In the genomic region with DNA sequence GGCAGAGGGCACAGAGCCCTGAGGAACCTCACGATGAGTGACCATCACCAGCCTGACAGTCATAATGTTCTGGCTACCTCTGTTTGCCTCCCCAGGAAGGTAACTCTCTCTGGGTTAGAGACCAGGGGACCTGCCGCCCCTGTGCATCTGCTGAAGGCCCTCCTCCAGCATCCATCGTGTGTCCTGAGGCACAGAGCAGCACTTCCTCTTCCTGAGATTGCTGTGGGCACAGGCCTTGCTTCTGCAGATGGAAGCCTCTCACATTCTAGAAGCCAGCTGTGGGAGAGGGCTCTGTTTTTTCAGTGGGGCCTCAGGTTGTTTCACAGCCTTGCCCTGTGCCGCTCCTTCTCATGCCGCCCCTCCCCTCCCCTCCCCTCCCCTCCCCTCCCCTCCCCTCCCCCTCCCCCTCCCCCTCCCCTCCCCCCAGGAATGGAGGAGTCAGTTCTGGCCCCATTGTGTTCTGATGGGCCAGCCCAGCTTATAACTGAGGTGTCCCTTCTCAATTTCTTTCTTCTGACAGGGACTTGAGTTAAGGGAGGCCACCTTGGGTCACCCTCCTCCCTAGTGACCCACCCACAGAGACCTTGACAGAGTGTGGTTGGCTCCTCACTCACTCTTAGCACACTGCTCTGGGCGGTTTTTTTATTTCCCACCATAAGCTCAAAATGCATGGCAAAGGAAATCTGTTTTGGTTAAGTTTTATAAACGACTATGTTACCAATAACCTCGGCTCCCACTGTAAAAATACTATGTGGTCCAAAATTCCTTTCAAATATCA, we compare ENCODE assay signal across 11 mouse cellular contexts.
A peak's percentile ranks its signal among the peaks of the same experiment; 100 is the strongest.
DNase-seq lines count a peak whose midpoint lies in the region; ATAC-seq and TF ChIP-seq lines count a peak whose summit lies in the region.
"Had no signal": no experiment of that assay in that cellular context is flagged by ENCODE, and none has a peak within 500 bp of the region (broad histone marks: within the 10 kb centered on the region; RNA-seq: fewer than 3 reads in every experiment).

No protein-coding gene starts in this region.

- H3K9me3 ChIP-seq in heart, embryonic 10.5 days, result no peaks in the 10 kb centered on the region
- H3K9me3 ChIP-seq in stomach, embryonic 15.5 days, result no peaks in the 10 kb centered on the region
- no peaks in the 10 kb centered on the region for H3K9me3 ChIP-seq in stomach, postnatal 0 days (ENCODE audit: control insufficient read depth, low read length)
- H3K9me3 ChIP-seq: embryonic facial prominence, embryonic 12.5 days; liver, embryonic 13.5 days had no signal

- peak; percentile 59 for DNase-seq in adrenal gland, adult 2 months
- DNase-seq in adrenal gland, adult 8-10 months, result no peak
- no peak for DNase-seq in heart, embryonic 10.5 days (ENCODE audit: low spot score)
- DNase-seq in heart, adult 8-10 months (ENCODE audit: low spot score), result no peak
- no peak for DNase-seq in stomach, postnatal 0 days (ENCODE audit: low spot score)
- DNase-seq in right cerebral cortex, postnatal 4 days, result no peak
- DNase-seq in lung, postnatal 4 days, result no peak
- DNase-seq: liver, embryonic 13.5 days had no signal

- 0 out of 2 replicates have a peak, but pooled peaks have one; percentile 39 for ATAC-seq in stomach, embryonic 15.5 days (ENCODE audit: insufficient read depth, low FRiP score, low read depth)
- ATAC-seq in stomach, postnatal 0 days (ENCODE audit: low FRiP score, low TSS enrichment), result no peak
- ATAC-seq: inflammation-experienced regulatory T-cells, adult 6 months had no signal

- no peak overlapping the region for H3K4me2 ChIP-seq in stomach, embryonic 15.5 days
- H3K4me2 ChIP-seq in stomach, postnatal 0 days (replicated peaks; ENCODE audit: low read depth), result no peak overlapping the region
- H3K4me2 ChIP-seq: embryonic facial prominence, embryonic 12.5 days; liver, embryonic 13.5 days had no signal

- no peak overlapping the region for H3K4me3 ChIP-seq in heart, embryonic 10.5 days
- no peak overlapping the region for H3K4me3 ChIP-seq in stomach, embryonic 15.5 days (replicated peaks)
- H3K4me3 ChIP-seq in stomach, postnatal 0 days (ENCODE audit: low read depth, low read length), result no peak overlapping the region
- H3K4me3 ChIP-seq: embryonic facial prominence, embryonic 12.5 days; liver, embryonic 13.5 days had no signal

- H3K27ac ChIP-seq in heart, embryonic 10.5 days, result peak overlapping the region; percentile 64
- H3K27ac ChIP-seq in stomach, embryonic 15.5 days, result no peak overlapping the region
- H3K27ac ChIP-seq in stomach, postnatal 0 days (replicated peaks), result no peak overlapping the region
- H3K27ac ChIP-seq: embryonic facial prominence, embryonic 12.5 days; liver, embryonic 13.5 days had no signal

- 62% methylated on average over 7 of the region's 8 CpGs for WGBS in heart, embryonic 10.5 days
- WGBS in stomach, embryonic 15.5 days, result 44% methylated on average over 7 of the region's 8 CpGs
- 56% methylated on average over 8 of the region's 8 CpGs for WGBS in stomach, postnatal 0 days

- no peak overlapping the region for H3K9ac ChIP-seq in stomach, embryonic 15.5 days
- H3K9ac ChIP-seq in stomach, postnatal 0 days (ENCODE audit: low read length), result no peak overlapping the region
- H3K9ac ChIP-seq: embryonic facial prominence, embryonic 12.5 days; liver, embryonic 13.5 days had no signal

- 0 out of 2 replicates have a peak, but pooled peaks cover under 1% of the 10 kb centered on the region for H3K36me3 ChIP-seq in heart, embryonic 10.5 days
- H3K36me3 ChIP-seq in stomach, embryonic 15.5 days, result no peaks in the 10 kb centered on the region
- H3K36me3 ChIP-seq in stomach, postnatal 0 days (ENCODE audit: control insufficient read depth, insufficient read depth, low read length), result no peaks in the 10 kb centered on the region
- H3K36me3 ChIP-seq: liver, embryonic 13.5 days had no signal

- no peak for TF ChIP-seq CTCF in stomach, postnatal 0 days (IDR thresholded peaks at IDR 0.05; ENCODE audit: low read depth)

- no peak for TF ChIP-seq EP300 in stomach, postnatal 0 days (optimal IDR thresholded peaks at IDR 0.05)

- no peaks in the 10 kb centered on the region for H3K27me3 ChIP-seq in heart, embryonic 10.5 days (ENCODE audit: insufficient read depth, poor library complexity, severe bottlenecking)
- no peaks in the 10 kb centered on the region for H3K27me3 ChIP-seq in stomach, embryonic 15.5 days (replicated peaks)
- H3K27me3 ChIP-seq in stomach, postnatal 0 days (ENCODE audit: control insufficient read depth, insufficient read depth, low read length), result no peaks in the 10 kb centered on the region
- H3K27me3 ChIP-seq: embryonic facial prominence, embryonic 12.5 days; liver, embryonic 13.5 days had no signal

- H3K4me1 ChIP-seq in heart, embryonic 10.5 days, result peaks cover 88% of the 10 kb centered on the region
- H3K4me1 ChIP-seq in stomach, embryonic 15.5 days, result 0 out of 2 replicates have a peak, but pooled peaks cover 4% of the 10 kb centered on the region
- H3K4me1 ChIP-seq in stomach, postnatal 0 days (replicated peaks; ENCODE audit: control insufficient read depth, insufficient read depth), result 0 out of 2 replicates have a peak, but pooled peaks cover 4% of the 10 kb centered on the region
- H3K4me1 ChIP-seq: liver, embryonic 13.5 days had no signal
